Mouse (Mus musculus): ENCODE results near the gene Fam241a. TPM values are rescaled to one million over a fixed set of nuclear protein-coding genes. Genes with fewer than 3 reads are reported as not detected.

Gene Fam241a
- polyA plus RNA-seq, 1 experiment from 2014 or later = 16.6 TPM

DNA sequence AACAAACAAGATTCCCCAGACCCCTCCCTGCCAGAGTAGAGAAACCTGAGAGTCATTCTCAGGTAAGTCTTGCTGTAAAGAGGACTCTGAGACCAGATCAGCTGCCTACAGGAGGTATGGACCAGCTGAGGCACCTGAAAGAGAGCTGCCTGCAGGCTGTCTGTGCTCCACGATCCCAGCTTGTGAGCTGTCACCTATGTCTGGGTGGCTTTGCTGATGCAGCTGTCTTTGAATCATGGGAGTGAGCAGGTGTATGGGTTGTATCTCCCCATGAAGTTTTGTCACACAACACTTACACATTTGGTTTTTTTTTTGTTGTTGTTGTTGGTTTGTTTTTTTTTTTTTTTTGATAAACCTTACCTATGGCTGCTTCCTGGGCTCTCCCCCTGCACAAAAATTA is 75.7 kb downstream of the Fam241a start:
- H3K9ac ChIP-seq (ENCODE audit: low read depth, low read length) = no peak overlapping the region
- 80% methylated on average over 1 of the region's 1 CpGs for WGBS
- TF ChIP-seq CTCF (IDR thresholded peaks at IDR 0.05; ENCODE audit: low read depth) = no peak
- no peaks in the 10 kb centered on the region for H3K4me1 ChIP-seq (replicated peaks; ENCODE audit: insufficient read depth, low read length)
- H3K27ac ChIP-seq = no peak overlapping the region
- H3K36me3 ChIP-seq (ENCODE audit: insufficient read depth, low read length) = 0 out of 2 replicates have a peak, but pooled peaks cover 3% of the 10 kb centered on the region
- no peak for DNase-seq (ENCODE audit: low spot score)
- no peak overlapping the region for H3K4me3 ChIP-seq (replicated peaks; ENCODE audit: low read depth, low read length)
- ATAC-seq (replicated peaks; ENCODE audit: low FRiP score, low read depth) = no peak
- no peaks in the 10 kb centered on the region for H3K9me3 ChIP-seq (replicated peaks; ENCODE audit: low read length)
- no peaks in the 10 kb centered on the region for H3K27me3 ChIP-seq (ENCODE audit: insufficient read depth, low read length)
- no peak overlapping the region for H3K4me2 ChIP-seq (ENCODE audit: low read length)

Other genes starting within 250 kb of the Fam241a start
- 0.61 and 0.75 TPM in 2 replicates for gene Alpk1, start 115.8 kb downstream of the Fam241a start, polyA plus RNA-seq (2015; fragmentation: Nextera tagmentation; extraction: Ambion mirVana)
- gene Tifa, start 106.5 kb downstream of the Fam241a start, polyA plus RNA-seq (2015; fragmentation: Nextera tagmentation; extraction: Ambion mirVana) = 7.0 and 7.7 TPM in 2 replicates
- 39.6 and 40.2 TPM in 2 replicates for gene Ap1ar, start 58.8 kb downstream of the Fam241a start, polyA plus RNA-seq (2015; fragmentation: Nextera tagmentation; extraction: Ambion mirVana)